Mouse (Mus musculus) olfactory bulb, adult 2 months (tissue): Measurements from ENCODE around the gene Negr1.

Source experiments
- CTCF ChIP-seq: fragments of 200-500 bp; IDR thresholded peaks from 2 replicates; pipeline ENCODE4 v1.5.1; 2012; ENCODE audit warnings: low read depth, mild to moderate bottlenecking, low read length, moderate library complexity; ENCODE audit not compliant: insufficient read depth
- POLR2A ChIP-seq: fragments of 200-500 bp; IDR thresholded peaks from 2 replicates; pipeline ENCODE4 v1.6.1; 2012; ENCODE audit warnings: mild to moderate bottlenecking, low read depth, low read length, moderate library complexity; ENCODE audit not compliant: insufficient read depth

- TF ChIP-seq POLR2A (no peak), CTCF (no peak)
Measured at GRCm38 (mm10) chr3:156890986-156891385, 329.4 kb downstream of the Negr1 start.
